Comparison of ENCODE assay signal across 9 mouse cellular contexts in genomic region chr12:79967491-79968255, GRCm38 (mm10).
DNase-seq lines count a peak whose midpoint lies in the region; ATAC-seq and TF ChIP-seq lines count a peak whose summit lies in the region.
"Had no signal": no experiment of that assay in that cellular context is flagged by ENCODE, and none has a peak within 500 bp of the region (broad histone marks: within the 10 kb centered on the region; RNA-seq: fewer than 3 reads in every experiment).

No protein-coding gene starts in this region.

- ATAC-seq in heart, embryonic 12.5 days (ENCODE audit: insufficient number of reproducible peaks, low FRiP score), result no peak
- ATAC-seq in lung, postnatal 0 days, result no peak
- no peak for ATAC-seq in embryonic facial prominence, embryonic 14.5 days (ENCODE audit: low read depth)
- ATAC-seq in stomach, embryonic 14.5 days (ENCODE audit: insufficient number of reproducible peaks, insufficient read depth, low FRiP score, low read depth), result no peak
- ATAC-seq: hindbrain, embryonic 16.5 days had no signal

- intact Hi-C loops in heart, postnatal 10 days (cut with DNase I), result loop anchor here (2.0 to 5.0 kb wide), 4 partner anchors 95 to 355 kb away; no protein-coding TSS in a partner anchor

- H3K27me3 ChIP-seq in heart, embryonic 12.5 days (replicated peaks), result no peaks in the 10 kb centered on the region
- no peaks in the 10 kb centered on the region for H3K27me3 ChIP-seq in lung, postnatal 0 days (replicated peaks; ENCODE audit: insufficient read depth, low read length)
- no peaks in the 10 kb centered on the region for H3K27me3 ChIP-seq in embryonic facial prominence, embryonic 14.5 days (replicated peaks; ENCODE audit: control insufficient read depth, insufficient read depth, low read length)
- H3K27me3 ChIP-seq in stomach, embryonic 14.5 days (ENCODE audit: control insufficient read depth, insufficient read depth, low read length), result no peaks in the 10 kb centered on the region

- 47% methylated on average over 11 of the region's 11 CpGs for WGBS in heart, embryonic 12.5 days
- WGBS in lung, postnatal 0 days, result 66% methylated on average over 11 of the region's 11 CpGs
- WGBS in embryonic facial prominence, embryonic 14.5 days, result 64% methylated on average over 11 of the region's 11 CpGs
- 76% methylated on average over 11 of the region's 11 CpGs for WGBS in stomach, embryonic 14.5 days

- no peak overlapping the region for H3K9ac ChIP-seq in heart, embryonic 12.5 days
- H3K9ac ChIP-seq in lung, postnatal 0 days (replicated peaks; ENCODE audit: low read depth), result no peak overlapping the region
- no peak overlapping the region for H3K9ac ChIP-seq in embryonic facial prominence, embryonic 14.5 days (ENCODE audit: low read depth, low read length)
- no peak overlapping the region for H3K9ac ChIP-seq in stomach, embryonic 14.5 days (replicated peaks; ENCODE audit: low read depth, low read length)

- H3K36me3 ChIP-seq in heart, embryonic 12.5 days, result no peaks in the 10 kb centered on the region
- no peaks in the 10 kb centered on the region for H3K36me3 ChIP-seq in lung, postnatal 0 days (ENCODE audit: insufficient read depth, low read length)
- H3K36me3 ChIP-seq in embryonic facial prominence, embryonic 14.5 days (ENCODE audit: control insufficient read depth, insufficient read depth, low read length), result no peaks in the 10 kb centered on the region
- no peaks in the 10 kb centered on the region for H3K36me3 ChIP-seq in stomach, embryonic 14.5 days (ENCODE audit: control insufficient read depth, insufficient read depth, low read length)

- DNase-seq in heart, postnatal 10 days, result no peak
- no peak for DNase-seq in lung, postnatal 0 days (ENCODE audit: low spot score)
- DNase-seq in lung, postnatal 14 days, result no peak
- DNase-seq in embryonic facial prominence, embryonic 14.5 days (ENCODE audit: low spot score), result no peak
- DNase-seq in thymus, postnatal 4 days, result no peak
- DNase-seq: thymus, adult 18-20 months had no signal

- H3K9me3 ChIP-seq in heart, embryonic 12.5 days (replicated peaks), result 0 out of 2 replicates have a peak, but pooled peaks cover 2% of the 10 kb centered on the region
- H3K9me3 ChIP-seq in lung, postnatal 0 days (ENCODE audit: low read length), result no peaks in the 10 kb centered on the region
- H3K9me3 ChIP-seq in embryonic facial prominence, embryonic 14.5 days (ENCODE audit: control insufficient read depth, low read length), result no peaks in the 10 kb centered on the region
- no peaks in the 10 kb centered on the region for H3K9me3 ChIP-seq in stomach, embryonic 14.5 days (ENCODE audit: control insufficient read depth, low read depth, low read length)

- peaks cover 74% of the 10 kb centered on the region for H3K4me1 ChIP-seq in heart, embryonic 12.5 days (replicated peaks)
- H3K4me1 ChIP-seq in lung, postnatal 0 days (ENCODE audit: insufficient read depth, low read depth, low read length), result peaks cover 46% of the 10 kb centered on the region
- H3K4me1 ChIP-seq in embryonic facial prominence, embryonic 14.5 days (ENCODE audit: control insufficient read depth, insufficient read depth, low read length), result peaks cover 65% of the 10 kb centered on the region
- peaks cover 64% of the 10 kb centered on the region for H3K4me1 ChIP-seq in stomach, embryonic 14.5 days (ENCODE audit: control insufficient read depth, insufficient read depth, low read length)

- H3K4me2 ChIP-seq in heart, embryonic 12.5 days, result 0 out of 2 replicates have a peak overlapping the region, but pooled peaks have one; percentile 0
- no peak overlapping the region for H3K4me2 ChIP-seq in lung, postnatal 0 days (replicated peaks; ENCODE audit: low read depth, low read length)
- no peak overlapping the region for H3K4me2 ChIP-seq in embryonic facial prominence, embryonic 14.5 days (ENCODE audit: low read depth, low read length)
- H3K4me2 ChIP-seq in stomach, embryonic 14.5 days (replicated peaks; ENCODE audit: low read depth, low read length), result no peak overlapping the region

- no peak for TF ChIP-seq CTCF in lung, postnatal 0 days (IDR thresholded peaks at IDR 0.05)

- H3K4me3 ChIP-seq in heart, embryonic 12.5 days, result no peak overlapping the region
- no peak overlapping the region for H3K4me3 ChIP-seq in lung, postnatal 0 days (ENCODE audit: low read depth, low read length)
- no peak overlapping the region for H3K4me3 ChIP-seq in embryonic facial prominence, embryonic 14.5 days (ENCODE audit: low read depth, low read length)
- no peak overlapping the region for H3K4me3 ChIP-seq in stomach, embryonic 14.5 days (ENCODE audit: low read depth, low read length)

- peak overlapping the region; percentile 41 for H3K27ac ChIP-seq in heart, embryonic 12.5 days (ENCODE audit: poor library complexity, severe bottlenecking)
- H3K27ac ChIP-seq in lung, postnatal 0 days (ENCODE audit: low read length), result peak overlapping the region; percentile 69
- H3K27ac ChIP-seq in embryonic facial prominence, embryonic 14.5 days (replicated peaks; ENCODE audit: low read depth, low read length), result peak overlapping the region; percentile 56; the same call in 1 of the 2 replicates
- peak overlapping the region; percentile 94; the same call in 1 of the 2 replicates for H3K27ac ChIP-seq in stomach, embryonic 14.5 days (ENCODE audit: low read length)

- TF ChIP-seq EP300 in lung, postnatal 0 days (IDR thresholded peaks at IDR 0.05), result no peak

Comparison
In these comparisons a context has a peak if more than half of its experiments do, and no peak if none do; other contexts are left out.
1. H3K27ac ChIP-seq: peak in every context shown above with its lines; median percentile 94 in stomach, embryonic 14.5 days; 69 in lung, postnatal 0 days; 56 in embryonic facial prominence, embryonic 14.5 days; 41 in heart, embryonic 12.5 days.